Mouse (Mus musculus) layer of hippocampus, postnatal 25 days (tissue): ENCODE data around the gene Obp1a. TPM values are rescaled to one million over a fixed set of nuclear protein-coding genes. Genes with fewer than 3 reads are reported as not detected.

Experiments
- DNase-seq, 2 experiments: peaks; one replicate each; pipeline ENCODE4 v3.0.0; 2022; ENCODE audit warnings: mixed read lengths in 2 of 2, low spot score in 1 of 2; ENCODE audit errors: extremely low spot score in 1 of 2
- total RNA-seq, 2 experiments: library from RNA; stranded (reverse); gene quantifications; 2 replicates each; pipeline ENCODE4 v1.2.3; 2021

Gene Obp1a
- not detected for total RNA-seq

GRCm38 (mm10) chrX:78091274-78091673 lies at the start of gene Obp1a:
Gene Obp1a, minus strand, starts transcription at chrX:78091374.
- DNase-seq, result no peak

DNA sequence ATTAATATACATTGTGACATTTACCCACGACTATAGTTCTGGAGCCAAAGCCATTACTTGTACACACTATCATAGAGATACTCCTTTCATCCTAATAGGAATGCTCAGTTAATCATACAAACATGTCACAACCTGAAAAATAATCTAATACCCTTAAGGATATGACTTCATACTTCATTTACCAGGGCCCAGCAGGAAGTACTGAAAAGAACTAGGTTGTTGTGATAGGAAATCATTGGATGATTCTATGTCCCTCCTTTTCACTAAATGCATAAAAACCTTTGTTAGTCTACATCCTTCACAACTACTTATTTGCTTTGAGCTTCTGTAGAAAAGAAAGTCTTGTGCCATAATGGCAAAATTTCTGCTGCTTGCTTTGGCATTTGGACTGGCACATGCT lies 34.0 kb upstream of the Obp1a start, which contains the start of gene Gm5938:
Gene Gm5938 (plus strand): TSS at position 301 of the 400 bp plus-strand sequence.
- no peak for DNase-seq

Other genes with a start within 250 kb of the Obp1a start
- not detected for gene Pbsn, start 237.8 kb downstream of the Obp1a start, total RNA-seq
- gene Gm14744, start 226.6 kb downstream of the Obp1a start, total RNA-seq, result not detected
- not detected for gene 5430402E10Rik, start 166.3 kb downstream of the Obp1a start, total RNA-seq
- not detected for gene Gm5938, start 34.1 kb upstream of the Obp1a start, total RNA-seq
- gene Obp1b, start 95.4 kb upstream of the Obp1a start, total RNA-seq, result not detected
- not detected for gene Gm14743, start 154.5 kb upstream of the Obp1a start, total RNA-seq